Mouse (Mus musculus) thymus, adult 2 months (tissue): ENCODE results near the gene Tubgcp6. TPM values are rescaled to one million over a fixed set of nuclear protein-coding genes. Genes with fewer than 3 reads are reported as not detected.

ENCODE experiments used
- DNase-seq: peaks from one replicate; pipeline ENCODE4 v3.0.0; 2021
- H3K27ac ChIP-seq: fragments of 200-500 bp; 2 replicates; pipeline ENCODE4 v1.5.1; 2012; ENCODE audit warnings: low read length, control low read depth; ENCODE audit not compliant: control insufficient read depth, insufficient read depth
- H3K27me3 ChIP-seq: fragments of 200-500 bp; 2 replicates; pipeline ENCODE4 v1.6.1; 2012; ENCODE audit warnings: mild to moderate bottlenecking, low read length, moderate library complexity, mixed read lengths; ENCODE audit not compliant: control insufficient read depth, insufficient read depth
- H3K36me3 ChIP-seq: fragments of 200-500 bp; 2 replicates; pipeline ENCODE4 v1.6.1; 2012; ENCODE audit warnings: mild to moderate bottlenecking, low read length, moderate library complexity; ENCODE audit not compliant: control insufficient read depth, insufficient read depth
- H3K4me1 ChIP-seq: fragments of 200-500 bp; replicated peaks from 2 replicates; pipeline ENCODE4 v1.6.1; 2012; ENCODE audit warnings: low read length; ENCODE audit not compliant: control insufficient read depth, insufficient read depth
- H3K4me3 ChIP-seq: fragments of 200-500 bp; 2 replicates; pipeline ENCODE4 v1.5.1; 2012; ENCODE audit warnings: mild to moderate bottlenecking, low read length, control low read depth, moderate library complexity; ENCODE audit not compliant: control insufficient read depth, insufficient read depth
- CTCF ChIP-seq: fragments of 200-500 bp; IDR thresholded peaks from 2 replicates; pipeline ENCODE4 v1.5.1; 2012; ENCODE audit warnings: mild to moderate bottlenecking, control low read depth, low read length, moderate library complexity, borderline replicate concordance; ENCODE audit not compliant: control insufficient read depth, poor library complexity, insufficient read depth; ENCODE audit errors: extremely low read depth
- POLR2A ChIP-seq: fragments of 200-500 bp; IDR thresholded peaks from 2 replicates; pipeline ENCODE4 v1.6.1; 2012; ENCODE audit warnings: mild to moderate bottlenecking, low read length, control low read depth, moderate library complexity; ENCODE audit not compliant: control insufficient read depth, poor library complexity, insufficient read depth; ENCODE audit errors: extremely low read depth
- WGBS: fragments of 180-500 bp; shearing (Covaris S2); methylation state at CpG from one replicate; pipeline ENCODE4 v1.1.7; 2018; 5-methylcytosine and 5-hydroxymethylcytosine counted together
- polyA plus RNA-seq: library from polyadenylated mRNA; depleted of rRNA; stranded (reverse); fragments of >200 nt; gene quantifications from 2 replicates; pipeline ENCODE4 v1.2.3, GENCODE M21; 2012

Gene Tubgcp6
- polyA plus RNA-seq, 1 experiment, result 97.4 TPM

- no peaks in the 10 kb centered on the region for H3K36me3 ChIP-seq
- WGBS, result 5% methylated on average over 36 of the region's 36 CpGs
- H3K4me1 ChIP-seq, result peaks cover 31% of the 10 kb centered on the region
- peak; percentile 78 for DNase-seq
- TF ChIP-seq POLR2A (0 out of 2 replicates have a peak, but pooled peaks have one; percentile 64), CTCF (peak; percentile 100)
- no peaks in the 10 kb centered on the region for H3K27me3 ChIP-seq
- H3K4me3 ChIP-seq, result peak within 1 kb of the TSS; percentile 96
- H3K27ac ChIP-seq, result peak within 1 kb of the TSS; percentile 54
These were observed 5.8 kb upstream of the Tubgcp6 start, which contains the start of gene Hdac10 for GRCm38 (mm10) chr15:89128382-89129350. Gene Hdac10, minus strand, starts transcription at chr15:89128700.

GRCm38 (mm10) chr15:89127364-89127940, 4.5 kb upstream of the Tubgcp6 start:
- DNase-seq, result no peak
- 81% methylated on average over 8 of the region's 8 CpGs for WGBS
- no peak overlapping the region for H3K27ac ChIP-seq
- no peak overlapping the region for H3K4me3 ChIP-seq
- no peaks in the 10 kb centered on the region for H3K27me3 ChIP-seq
- TF ChIP-seq POLR2A (no peak), CTCF (no peak)
- peaks cover 39% of the 10 kb centered on the region for H3K4me1 ChIP-seq
- no peaks in the 10 kb centered on the region for H3K36me3 ChIP-seq

GRCm38 (mm10) chr15:89126622-89127021, 3.7 kb upstream of the Tubgcp6 start:
- peaks cover 45% of the 10 kb centered on the region for H3K4me1 ChIP-seq
- H3K27ac ChIP-seq, result no peak overlapping the region
- H3K36me3 ChIP-seq, result no peaks in the 10 kb centered on the region
- WGBS, result 97% methylated on average over 8 of the region's 8 CpGs
- no peak for TF ChIP-seq POLR2A
- no peak for TF ChIP-seq CTCF
- H3K27me3 ChIP-seq, result no peaks in the 10 kb centered on the region
- H3K4me3 ChIP-seq, result no peak overlapping the region
- DNase-seq, result no peak

- Histone ChIP-seq H3K36me3 (no peaks in the 10 kb centered on the region), H3K4me3 (no peak overlapping the region), H3K27ac (no peak overlapping the region), H3K4me1 (peaks cover 37% of the 10 kb centered on the region), H3K27me3 (no peaks in the 10 kb centered on the region)
- 98% methylated on average over 9 of the region's 9 CpGs for WGBS
- DNase-seq, result no peak
- TF ChIP-seq CTCF (no peak), POLR2A (no peak)
These were observed 2.4 kb upstream of the Tubgcp6 start for GRCm38 (mm10) chr15:89125351-89125750.

- DNase-seq, result no peak
- TF ChIP-seq POLR2A (no peak), CTCF (no peak)
- H3K36me3 ChIP-seq, result no peaks in the 10 kb centered on the region
- H3K4me1 ChIP-seq, result peaks cover 35% of the 10 kb centered on the region
- no peaks in the 10 kb centered on the region for H3K27me3 ChIP-seq
- H3K27ac ChIP-seq, result no peak overlapping the region
- WGBS, result 100% methylated on average over 3 of the region's 3 CpGs
- H3K4me3 ChIP-seq, result no peak overlapping the region
These were observed 1.4 kb upstream of the Tubgcp6 start for GRCm38 (mm10) chr15:89124312-89124711.

- peak; percentile 30 for DNase-seq
- Histone ChIP-seq H3K4me3 (peak overlapping the region; percentile 76; the same call in 1 of the 2 replicates), H3K36me3 (no peaks in the 10 kb centered on the region), H3K27me3 (no peaks in the 10 kb centered on the region), H3K27ac (no peak overlapping the region), H3K4me1 (peaks cover 30% of the 10 kb centered on the region)
- TF ChIP-seq POLR2A, result no peak
- WGBS, result 82% methylated on average over 11 of the region's 11 CpGs
These were observed 683 bp upstream of the Tubgcp6 start for GRCm38 (mm10) chr15:89123595-89123994.
